Mouse (Mus musculus) spleen, postnatal 4 days (tissue): ENCODE data around the gene Ctnna3.

Experiments
- DNase-seq, 2 experiments: peaks; one replicate each; pipeline ENCODE4 v3.0.0; 2022; ENCODE audit warnings: low spot score in 2 of 2

The Ctnna3 gene

DNA sequence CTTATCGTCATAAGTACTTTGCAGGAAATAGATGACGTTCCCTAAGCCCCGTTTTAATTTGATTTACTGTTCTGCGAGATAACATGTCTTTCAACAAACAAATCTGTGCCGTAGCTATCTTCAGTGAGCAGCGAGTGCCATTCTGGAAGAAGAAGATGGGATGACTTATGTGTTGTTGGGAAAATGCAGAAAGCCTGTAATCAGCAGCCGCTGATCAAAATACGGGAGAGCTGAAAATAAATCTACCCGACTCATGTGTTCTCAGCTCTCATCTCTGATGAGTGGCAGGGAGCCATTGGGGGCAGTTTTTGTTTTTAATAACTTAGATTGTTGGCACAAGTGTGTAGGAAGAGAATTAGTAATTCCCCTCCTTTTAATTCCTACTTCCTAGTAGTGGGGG lies 633.8 kb downstream of the Ctnna3 start:
- DNase-seq = no peak

DNA sequence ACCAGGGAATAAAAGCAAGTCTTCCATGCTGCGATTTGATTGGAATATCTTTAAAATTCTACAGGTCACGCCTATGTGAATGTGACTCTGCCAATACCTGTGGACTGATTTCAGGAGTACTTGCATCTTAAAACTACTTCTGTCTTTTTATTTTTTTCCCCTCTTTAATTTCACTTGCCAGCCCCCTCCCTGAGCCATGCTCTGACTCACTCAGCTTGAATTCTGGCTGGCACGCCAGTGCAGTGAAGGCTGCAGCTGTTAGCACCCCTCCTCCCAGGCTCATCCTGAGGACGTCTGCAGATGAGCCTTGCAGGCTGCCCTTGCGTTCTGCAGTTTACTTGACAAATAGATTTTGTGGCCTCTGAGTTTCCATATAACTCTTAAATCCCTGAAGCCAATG lies 646.0 kb downstream of the Ctnna3 start:
- DNase-seq = no peak

DNA sequence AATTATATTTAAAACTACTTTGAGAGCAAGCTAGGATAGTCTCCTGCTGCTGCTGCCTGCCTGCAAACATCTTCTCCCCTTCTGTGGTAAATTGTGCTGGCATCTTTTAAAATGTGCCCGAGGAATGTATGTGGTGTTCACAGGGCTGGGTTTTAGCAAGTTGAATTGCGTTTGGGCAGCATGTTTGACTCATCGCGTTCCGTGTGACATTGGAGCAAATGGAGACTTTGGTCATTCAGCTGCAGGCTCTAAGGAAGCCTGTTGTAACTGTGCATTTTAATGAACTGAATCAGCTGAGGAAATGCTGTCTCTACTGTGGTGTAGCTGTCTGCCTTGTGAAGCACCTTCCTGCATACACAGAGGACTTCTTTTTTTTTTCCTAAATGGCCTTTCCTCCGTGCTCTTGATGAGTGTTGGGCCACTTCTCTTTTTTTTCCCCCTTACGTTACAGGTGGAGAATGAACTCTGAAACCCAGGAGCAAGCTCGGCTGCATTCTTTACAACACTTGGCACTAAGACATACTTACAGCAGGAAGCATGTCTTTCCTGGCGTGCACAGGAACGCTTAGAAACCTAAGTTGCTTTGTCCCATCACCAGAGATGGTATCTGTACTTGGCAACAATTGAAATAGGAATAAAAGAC lies 646.6 kb downstream of the Ctnna3 start:
- DNase-seq = no peak

DNA sequence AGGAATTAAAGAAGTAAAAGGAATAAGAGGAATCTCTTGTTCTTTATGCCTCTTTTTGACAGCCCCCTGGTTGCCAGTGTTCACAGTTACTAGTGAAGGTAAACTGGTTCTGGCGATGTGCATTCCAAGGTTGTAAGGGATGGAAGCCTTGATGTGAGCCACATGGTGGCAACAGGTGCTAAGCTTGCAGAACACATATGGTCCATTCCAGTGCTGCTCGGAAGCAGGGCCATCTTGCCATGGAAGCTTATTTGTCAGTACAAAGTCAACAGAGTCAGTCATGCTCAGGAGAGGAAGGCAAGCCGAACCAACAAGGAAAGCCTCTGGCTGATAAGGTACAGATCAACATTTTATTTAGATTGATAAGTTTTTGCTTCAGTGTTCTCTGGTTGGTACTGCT lies 652.4 kb downstream of the Ctnna3 start:
- no peak for DNase-seq

DNA sequence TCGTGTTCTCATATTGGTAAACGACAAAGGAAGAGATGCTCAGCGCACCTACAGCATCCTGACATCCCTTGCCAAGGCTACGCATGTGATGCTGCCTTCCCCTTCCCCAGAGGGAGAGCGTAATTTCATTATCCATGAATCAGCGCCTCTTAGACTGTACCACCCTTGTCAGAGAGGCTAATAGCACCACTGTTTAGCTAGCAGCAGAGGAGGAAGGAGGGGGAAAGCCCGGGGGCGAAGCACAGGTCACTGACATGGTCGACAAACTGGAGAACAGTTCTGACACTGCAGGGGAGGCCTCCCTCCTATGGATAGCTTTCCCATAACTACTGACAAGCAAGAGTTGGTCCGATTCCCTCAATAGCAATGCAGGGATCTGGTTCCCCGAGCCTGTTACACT lies 653.9 kb downstream of the Ctnna3 start:
- no peak for DNase-seq

DNA sequence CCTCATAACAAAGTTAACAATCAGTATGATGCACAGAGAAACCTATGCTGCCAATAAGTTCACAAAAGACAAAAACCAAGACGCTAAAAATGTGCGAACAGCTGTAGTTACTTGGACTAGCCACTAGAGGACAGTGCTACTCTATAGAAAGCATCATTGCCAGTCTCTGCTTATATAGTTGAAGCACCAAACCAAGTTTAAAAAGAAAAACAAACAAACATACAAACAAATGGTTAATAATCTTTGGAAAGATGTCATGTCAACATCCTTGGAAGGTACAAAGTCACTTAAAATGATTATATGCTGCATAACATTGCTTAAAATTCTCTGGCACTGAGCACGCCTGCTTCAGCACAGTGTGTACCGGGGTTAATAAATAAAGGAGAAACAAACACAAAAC lies 654.6 kb downstream of the Ctnna3 start:
- DNase-seq = no peak

DNA sequence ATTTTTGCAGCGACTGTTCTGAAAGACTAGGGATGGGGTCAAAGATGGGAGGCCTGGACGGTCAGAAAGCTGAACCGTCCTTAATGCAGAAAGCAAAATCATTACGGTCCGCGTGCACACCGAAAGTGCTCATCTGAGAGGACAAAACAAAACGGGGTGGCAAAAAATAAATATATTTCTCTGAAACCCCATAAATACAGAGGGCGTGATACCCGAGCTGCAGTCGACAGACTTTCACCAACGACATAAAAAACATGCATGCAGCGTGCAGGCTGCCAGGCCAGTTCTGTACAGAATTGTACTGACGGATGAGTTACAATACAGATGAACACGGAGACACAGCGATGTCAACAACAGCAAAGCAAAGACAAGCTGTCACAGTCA lies 656.3 kb downstream of the Ctnna3 start:
- no peak for DNase-seq

DNA sequence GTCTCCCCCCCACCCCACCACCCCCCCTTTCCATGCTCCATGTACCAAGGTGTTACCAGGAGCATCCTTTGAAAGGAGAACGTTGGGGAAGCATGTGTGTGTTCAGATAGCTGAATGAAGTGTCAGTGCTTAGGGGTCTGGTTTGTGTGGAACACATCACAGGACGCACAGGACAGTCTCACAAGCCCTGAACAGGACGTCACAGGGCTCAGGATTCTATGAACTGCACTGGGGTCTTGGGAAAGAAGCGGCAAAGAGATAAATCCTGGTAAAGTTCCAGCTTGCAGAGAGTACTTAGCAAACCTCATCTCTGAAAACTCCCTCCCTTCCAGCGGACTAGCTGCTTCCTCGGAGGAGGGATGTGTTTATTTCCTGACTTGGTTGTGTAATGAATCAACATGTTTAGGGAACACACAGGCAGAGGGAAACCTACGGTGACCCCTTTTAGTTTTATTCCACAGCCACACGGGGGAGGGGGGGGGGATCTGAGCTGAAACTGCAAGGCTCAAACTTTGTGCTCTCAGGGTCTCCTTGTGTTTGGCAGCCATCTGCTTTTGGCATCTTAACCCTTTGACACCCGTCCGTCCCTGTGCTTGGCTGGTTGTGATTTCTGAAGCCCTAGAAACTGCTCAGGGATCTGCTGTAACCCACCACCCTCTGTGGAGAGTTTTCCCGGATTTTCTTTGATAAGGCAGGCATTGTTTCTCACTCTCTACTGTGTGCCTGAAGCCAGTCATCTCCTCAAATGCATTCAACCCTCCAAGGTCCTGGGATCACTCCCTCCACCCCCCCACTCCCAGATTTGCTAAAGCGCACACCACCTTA lies 656.9 kb downstream of the Ctnna3 start:
- no peak for DNase-seq

DNA sequence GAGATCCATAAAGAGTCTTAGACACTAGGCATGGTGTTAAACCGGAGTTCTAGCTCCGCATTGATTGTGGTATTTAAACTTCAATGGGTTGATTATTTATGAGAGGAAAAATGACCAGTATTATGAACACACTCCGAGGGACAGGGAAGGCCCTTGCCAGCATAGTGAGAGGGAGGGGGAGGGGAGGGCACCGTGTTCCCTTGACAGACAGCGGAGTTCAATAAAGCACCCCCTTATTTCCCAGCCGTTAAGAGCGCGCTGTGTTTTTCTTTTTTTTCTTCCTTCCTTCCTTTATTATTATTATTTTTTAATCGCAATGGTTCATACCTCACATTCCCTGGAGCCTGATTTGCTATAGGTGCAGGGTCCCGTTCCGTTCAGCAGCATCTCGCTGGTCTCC lies 657.6 kb downstream of the Ctnna3 start:
- DNase-seq = no peak

DNA sequence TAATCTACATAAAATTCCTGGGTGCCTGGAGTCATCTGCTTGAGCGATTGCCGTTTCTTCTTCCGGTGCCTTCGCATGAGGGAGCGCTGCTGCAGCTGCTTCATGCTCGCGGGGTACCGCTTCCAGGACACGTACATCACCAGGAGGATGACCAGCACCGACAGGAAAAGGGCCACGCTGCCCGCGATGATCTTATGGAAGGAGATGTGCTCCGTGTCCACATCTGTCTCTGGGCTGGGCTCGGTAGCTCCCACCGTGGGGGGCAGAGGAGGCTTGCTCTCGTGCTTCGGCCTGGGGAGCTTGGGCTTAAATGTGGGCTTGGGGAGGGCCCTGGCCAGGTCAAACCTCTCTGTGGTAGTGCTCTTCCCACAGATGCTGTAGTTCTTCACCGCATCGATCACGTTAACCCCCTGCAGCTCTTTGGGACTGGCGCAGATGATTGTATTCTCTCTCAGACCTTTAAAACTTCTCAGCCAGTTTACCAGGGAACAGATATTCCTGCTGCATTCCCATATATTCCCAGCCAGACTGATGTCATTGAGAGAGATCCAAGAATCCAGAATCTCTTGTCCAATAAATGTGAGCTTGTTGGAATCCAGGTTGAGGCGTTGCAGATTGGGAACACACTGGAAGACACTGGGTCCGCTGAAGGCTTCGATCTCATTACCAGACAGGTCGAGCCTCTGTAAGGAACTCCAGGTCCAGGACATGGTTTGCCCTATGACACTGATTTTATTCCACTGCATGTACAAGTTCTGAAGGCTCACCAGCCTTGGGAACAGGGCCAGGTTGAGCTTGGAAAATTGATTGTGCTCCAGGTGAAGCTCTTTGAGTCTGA lies 658.3 kb downstream of the Ctnna3 start:
- no peak for DNase-seq

DNA sequence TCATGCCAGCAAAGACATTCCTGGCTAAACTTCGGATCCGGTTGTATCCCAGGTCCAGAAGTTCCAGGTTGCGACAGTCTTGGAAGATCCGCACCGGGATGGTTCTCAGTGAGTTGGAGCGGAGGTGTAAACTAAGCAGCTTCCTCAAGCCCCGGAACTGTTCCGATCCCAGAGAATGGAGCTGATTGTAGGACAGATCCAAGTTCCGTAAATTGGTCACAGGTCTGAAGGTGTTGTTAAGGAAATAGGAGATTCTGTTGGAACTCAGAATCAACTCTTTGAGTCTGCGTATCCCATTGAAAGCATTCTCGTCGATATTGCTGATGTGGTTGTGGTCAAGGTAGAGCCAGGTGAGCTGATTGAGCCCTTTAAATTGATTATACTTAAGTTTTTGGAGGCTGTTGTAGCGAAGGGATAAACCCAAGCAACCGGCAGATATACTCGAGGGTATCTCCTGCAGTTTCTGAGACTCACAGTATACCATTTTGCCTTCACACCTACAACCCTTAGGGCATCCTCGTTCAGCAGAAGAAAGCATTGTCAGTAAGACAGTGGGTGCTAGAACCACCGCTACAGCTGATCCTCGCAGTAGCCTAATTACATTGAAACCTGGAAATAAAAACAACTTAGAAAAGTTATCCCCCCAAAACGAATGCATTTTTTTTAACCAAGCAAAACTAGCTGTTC lies 659.0 kb downstream of the Ctnna3 start:
- no peak for DNase-seq

DNA sequence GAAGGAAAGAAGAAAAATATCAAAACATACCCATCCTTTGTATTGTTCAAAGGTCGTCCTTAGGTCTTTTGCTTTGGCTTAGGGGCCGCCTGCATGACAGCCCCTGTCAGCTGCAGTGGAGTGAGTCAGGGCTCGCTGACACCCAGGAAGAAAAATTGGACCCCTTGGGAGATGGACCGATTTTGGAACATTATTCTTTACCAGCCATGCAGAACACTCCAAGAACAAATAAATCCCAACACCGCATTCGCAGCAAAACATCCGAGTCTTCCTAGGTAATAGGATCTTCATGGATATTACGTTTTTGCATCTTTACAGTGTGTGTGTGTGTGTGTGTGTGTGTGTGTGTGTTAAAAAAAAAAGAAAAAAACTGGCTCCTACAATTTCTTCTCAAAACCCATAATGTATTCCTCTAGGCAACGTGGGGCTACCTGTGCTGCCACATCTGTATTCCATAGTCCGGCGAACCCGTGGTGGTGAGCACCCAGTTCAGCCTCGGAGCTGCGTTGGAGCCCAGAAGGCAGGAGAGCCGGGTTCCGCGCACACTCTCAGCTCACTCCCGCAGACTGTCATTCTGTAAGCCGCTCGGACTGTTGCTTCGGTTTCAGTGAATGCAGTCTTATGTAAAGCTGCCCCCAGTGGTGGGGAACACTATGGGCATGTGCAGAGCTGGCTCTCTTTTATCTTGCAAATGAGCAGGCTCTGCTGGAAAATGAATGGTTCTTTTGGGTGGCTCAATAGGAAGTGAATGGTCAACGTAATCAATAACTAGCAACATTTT lies 660.0 kb downstream of the Ctnna3 start, which contains the start of gene Lrrtm3:
Gene Lrrtm3, minus strand, starts transcription at position 598 of the 781 bp plus-strand sequence.
- no peak for DNase-seq

DNA sequence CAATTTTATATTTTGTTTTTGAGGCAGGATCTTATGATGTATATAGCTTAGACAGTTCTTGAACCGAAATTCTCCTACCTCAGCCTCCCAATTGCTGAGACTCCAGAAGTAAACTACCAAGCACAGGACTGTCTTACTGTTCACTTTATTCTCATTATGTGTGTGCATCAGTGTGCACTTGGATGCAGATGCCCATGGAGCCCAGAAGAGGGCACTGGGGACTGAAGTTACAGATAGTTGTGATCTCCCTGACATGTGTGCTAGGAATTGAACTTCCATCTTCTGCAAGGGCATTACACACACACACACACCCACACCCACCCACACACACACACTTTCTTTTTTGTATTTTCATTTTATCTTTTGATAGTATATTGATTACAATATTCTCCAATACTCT lies 666.6 kb downstream of the Ctnna3 start:
- no peak for DNase-seq

DNA sequence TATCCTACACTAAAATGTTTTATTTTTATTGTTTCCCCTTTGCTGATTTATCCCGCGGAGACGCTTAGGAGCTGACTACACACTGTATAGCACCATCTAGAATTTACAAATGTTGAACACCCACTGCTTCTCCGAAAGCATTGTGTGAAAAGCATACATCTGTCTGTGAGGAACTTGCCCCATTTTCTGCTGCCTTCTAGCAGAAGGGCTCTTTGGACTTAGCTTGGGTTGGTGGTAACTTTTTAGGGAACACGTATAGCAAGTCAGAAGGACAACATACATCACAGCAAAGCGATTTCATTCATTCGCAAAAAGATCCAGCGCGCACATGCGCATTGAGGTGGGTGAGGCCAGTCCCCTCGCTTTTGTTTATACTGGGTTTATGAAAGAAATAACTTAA lies 685.3 kb downstream of the Ctnna3 start:
- no peak for DNase-seq

DNA sequence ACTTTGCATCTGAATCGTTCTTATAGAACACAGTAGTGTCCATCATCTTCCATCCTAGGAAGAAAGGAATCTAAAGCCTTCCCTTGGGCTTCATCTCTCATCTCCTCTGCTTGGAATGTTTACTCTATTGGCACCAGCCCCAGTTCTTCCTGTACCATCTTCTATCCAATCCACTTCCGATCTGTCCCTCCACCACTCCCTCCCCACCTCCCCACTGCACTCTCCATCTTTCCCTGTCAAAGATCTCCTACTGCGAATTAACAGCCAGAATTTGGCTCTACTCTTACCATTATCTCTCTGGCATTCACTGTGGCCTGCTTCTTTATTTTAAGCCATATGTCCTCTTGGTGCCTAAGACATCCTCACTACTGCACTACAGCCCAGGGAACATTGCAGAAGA lies 688.9 kb downstream of the Ctnna3 start:
- DNase-seq = no peak

DNA sequence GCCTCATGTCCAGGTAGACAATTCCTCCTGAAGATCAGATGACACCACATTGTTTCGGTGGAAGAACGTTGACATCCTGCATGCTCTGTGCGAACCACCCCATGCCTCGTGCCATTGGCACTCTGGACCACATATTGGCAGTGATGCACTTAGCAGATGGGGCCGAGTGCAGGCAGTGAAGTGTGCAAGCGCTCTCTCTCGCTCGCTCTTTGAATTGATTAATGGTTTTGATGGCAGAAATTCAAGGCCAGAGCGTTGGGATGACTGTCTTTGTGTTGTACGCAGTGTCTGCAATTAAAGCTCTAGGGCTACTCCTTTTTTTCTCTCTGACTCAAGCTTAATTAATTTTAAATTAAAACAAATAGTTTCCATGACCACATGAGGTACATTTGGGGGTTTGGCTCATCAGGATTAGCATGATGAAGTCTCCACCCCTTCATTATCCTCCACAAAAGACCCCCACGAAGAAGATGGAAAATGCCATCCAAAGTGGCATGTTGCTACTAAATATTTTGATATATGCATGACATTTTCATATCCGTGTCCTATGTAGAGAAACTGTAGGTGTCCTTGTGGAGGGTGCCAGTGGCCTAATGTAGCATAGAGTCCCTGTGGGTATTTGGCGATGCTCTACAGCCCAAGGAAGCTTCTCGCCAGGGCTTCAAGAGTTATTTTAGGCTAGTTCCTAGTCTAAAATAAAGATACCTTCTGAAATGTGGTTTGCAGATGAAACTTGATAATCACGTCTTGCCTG lies 700.7 kb downstream of the Ctnna3 start:
- DNase-seq = no peak

DNA sequence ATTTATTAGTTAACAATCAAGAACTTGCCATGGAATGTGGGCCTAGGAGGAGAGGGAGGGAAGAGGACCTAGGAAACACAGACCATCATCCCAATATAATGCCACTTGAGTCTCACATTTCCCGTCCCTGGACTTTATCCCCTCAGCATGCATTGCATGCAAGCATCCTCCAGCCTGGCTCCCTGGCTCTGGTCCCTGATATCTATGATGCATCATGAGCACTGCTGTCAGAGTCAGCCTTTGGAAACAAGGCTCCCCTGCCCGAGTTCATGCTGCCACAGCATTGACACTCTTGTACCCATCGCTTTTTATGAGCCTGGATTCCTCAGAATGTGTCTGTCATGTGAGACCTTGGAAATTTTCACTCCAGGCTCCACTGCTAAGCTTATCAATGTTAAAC lies 703.6 kb downstream of the Ctnna3 start:
- no peak for DNase-seq

DNA sequence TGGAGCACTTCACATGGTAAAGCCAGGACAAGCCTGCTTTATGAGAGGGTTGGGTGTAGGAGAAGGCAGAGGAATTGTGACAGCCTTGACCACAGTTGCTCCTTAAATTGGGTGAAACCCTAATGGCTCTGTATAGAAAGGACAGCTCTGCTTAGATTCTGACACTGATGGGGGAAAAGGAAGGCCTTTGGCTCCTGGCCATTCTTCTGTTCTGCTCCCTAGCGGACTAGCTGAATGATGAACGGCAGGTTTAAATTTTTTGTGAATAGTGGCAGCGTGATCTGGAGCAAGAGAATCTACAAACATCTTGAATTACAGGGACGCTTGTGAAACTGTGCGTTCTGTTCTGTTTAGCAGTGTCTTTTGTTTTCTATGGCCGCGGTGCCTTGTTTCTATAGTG lies 705.6 kb downstream of the Ctnna3 start:
- no peak for DNase-seq

DNA sequence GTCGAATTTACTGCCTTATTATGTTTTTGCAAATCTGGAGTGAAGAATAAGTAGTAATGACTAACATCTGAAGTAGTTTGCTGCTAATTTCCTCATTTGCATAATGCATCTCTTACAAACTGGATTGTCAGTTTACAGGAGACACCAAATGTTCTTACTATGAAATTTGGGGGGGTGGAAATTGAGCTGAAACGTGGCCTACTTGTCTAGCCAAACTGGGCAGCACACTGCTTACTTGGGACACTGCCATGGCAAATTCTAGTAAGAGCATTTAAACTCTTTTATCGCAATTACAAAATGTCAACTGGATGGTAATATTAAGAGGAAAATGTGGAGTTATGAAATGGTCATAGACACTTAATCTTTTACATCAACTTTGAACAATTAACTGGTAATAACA lies 716.6 kb downstream of the Ctnna3 start:
- DNase-seq = no peak

DNA sequence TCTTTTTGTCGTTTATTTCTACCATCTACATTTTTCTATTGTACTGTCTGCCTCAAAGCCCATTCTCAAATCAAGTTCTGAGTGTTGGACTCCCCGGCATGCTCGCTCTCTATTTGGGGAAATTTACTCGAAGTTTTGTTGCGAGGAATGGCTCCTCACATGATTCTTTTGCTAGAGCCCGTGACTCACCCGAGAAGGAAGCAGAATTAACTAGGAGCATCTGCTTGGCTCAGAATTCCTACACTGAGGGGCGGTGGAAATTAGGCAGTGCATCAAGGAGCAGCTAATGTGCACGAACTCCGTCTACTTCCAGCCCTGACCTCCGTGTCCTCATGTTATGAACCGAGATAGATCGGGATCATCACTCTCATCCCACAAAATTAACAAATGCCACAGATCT lies 751.8 kb downstream of the Ctnna3 start:
- DNase-seq = no peak

DNA sequence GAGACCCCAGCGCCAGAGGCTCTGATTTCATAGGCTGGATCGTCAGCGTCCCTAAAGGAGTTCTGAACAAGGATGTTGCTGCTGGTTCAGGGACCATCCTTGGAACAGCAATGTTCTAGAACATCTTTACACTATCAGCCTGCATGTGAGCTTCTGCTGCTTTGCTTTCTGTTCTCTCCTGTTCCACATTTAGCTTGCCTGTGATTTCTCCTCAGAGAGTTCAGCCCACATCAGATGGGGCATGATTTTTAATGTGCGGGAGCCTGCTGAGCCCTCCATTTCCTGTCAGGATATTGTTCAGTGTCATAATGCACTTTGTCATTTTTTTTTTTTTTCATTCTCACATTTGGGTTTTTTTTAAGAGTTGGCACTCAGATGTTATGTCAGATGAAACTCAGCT lies 752.8 kb downstream of the Ctnna3 start:
- DNase-seq = no peak
